Mouse (Mus musculus) urinary bladder, postnatal 4 days (tissue): Measurements from ENCODE around the gene Top3a.
"Not testable (repeated sequence)": the region's sequence is repeated elsewhere in the genome, so short reads cannot be mapped to it uniquely, and the experiment has no call there.

Experiments
- DNase-seq, 2 experiments: peaks; one replicate each; pipeline ENCODE4 v3.0.0; 2021 to 2022; ENCODE audit warnings: low spot score in 2 of 2

The Top3a gene

GRCm38 (mm10) chr11:60776829-60777740 is at the start of gene Top3a, which contains the start of gene Smcr8:
Top3a (minus strand) TSS chr11:60777365.
Smcr8 (plus strand) TSS chr11:60777524.
- DNase-seq = peak; percentile 76 to 80

- DNase-seq = no peak
Observed at GRCm38 (mm10) chr11:60826700-60827099, 49.5 kb upstream of the Top3a start.

- DNase-seq = no peak
Observed at GRCm38 (mm10) chr11:60825191-60825590, 48.0 kb upstream of the Top3a start.

- DNase-seq = no peak
Observed at GRCm38 (mm10) chr11:60823771-60824170, 46.6 kb upstream of the Top3a start.

- no peak for DNase-seq
Observed at GRCm38 (mm10) chr11:60816398-60816797, 39.2 kb upstream of the Top3a start.

- DNase-seq = not testable (repeated sequence)
Observed at GRCm38 (mm10) chr11:60811618-60812017, 34.5 kb upstream of the Top3a start, which contains the start of gene Shmt1. Shmt1 (minus strand) TSS chr11:60811718.

- peak; percentile 94 to 95 for DNase-seq
Observed at GRCm38 (mm10) chr11:60811054-60811460, 33.9 kb upstream of the Top3a start.

- no peak for DNase-seq
Observed at GRCm38 (mm10) chr11:60810046-60810965, 33.1 kb upstream of the Top3a start.

GRCm38 (mm10) chr11:60809546-60809945 is 32.4 kb upstream of the Top3a start:
- DNase-seq = no peak

GRCm38 (mm10) chr11:60808286-60809070 is 31.3 kb upstream of the Top3a start:
- DNase-seq = no peak

- DNase-seq = no peak
Observed at GRCm38 (mm10) chr11:60800892-60801291, 23.7 kb upstream of the Top3a start.

GRCm38 (mm10) chr11:60799977-60800376 is 22.8 kb upstream of the Top3a start:
- DNase-seq = no peak

GRCm38 (mm10) chr11:60796342-60796741 is 19.2 kb upstream of the Top3a start:
- DNase-seq = no peak

GRCm38 (mm10) chr11:60790472-60790871 is 13.3 kb upstream of the Top3a start:
- no peak for DNase-seq

GRCm38 (mm10) chr11:60787595-60787994 is 10.4 kb upstream of the Top3a start:
- no peak for DNase-seq

- DNase-seq = no peak
Observed at GRCm38 (mm10) chr11:60784179-60784922, 7.2 kb upstream of the Top3a start.

- DNase-seq = no peak
Observed at GRCm38 (mm10) chr11:60779673-60780189, 2.6 kb upstream of the Top3a start.

- no peak for DNase-seq
Observed at GRCm38 (mm10) chr11:60777801-60778370, 721 bp upstream of the Top3a start.

- DNase-seq = no peak
Observed at GRCm38 (mm10) chr11:60776107-60776828, 897 bp downstream of the Top3a start.
